Mouse (Mus musculus): ENCODE results near the gene Tmprss4. TPM values are rescaled to one million over a fixed set of nuclear protein-coding genes. Genes with fewer than 3 reads are reported as not detected.

The Tmprss4 gene
- polyA plus RNA-seq, 1 experiment from 2014 or later = not detected

- POLR2A ChIA-PET = no interaction called here
- peaks cover 18% of the 10 kb centered on the region for H3K27me3 ChIP-seq
- peak; percentile 86 for TF ChIP-seq CTCF (IDR thresholded peaks at IDR 0.05)
- in situ Hi-C loops (cut with MboI; ENCODE audit: low pct_unique_long_range_greater_than_20kb) = loop anchor here (5.0 kb wide), 1 partner anchor 166 kb away; no protein-coding TSS in a partner anchor
- peak; percentile 78 for ATAC-seq
- DNase-seq (ENCODE audit: low read depth, low spot score) = peak; percentile 6
- CTCF ChIA-PET = no interaction called here
These were observed 17.7 kb upstream of the Tmprss4 start for GRCm38 (mm10) chr9:45221567-45221966.

DNA sequence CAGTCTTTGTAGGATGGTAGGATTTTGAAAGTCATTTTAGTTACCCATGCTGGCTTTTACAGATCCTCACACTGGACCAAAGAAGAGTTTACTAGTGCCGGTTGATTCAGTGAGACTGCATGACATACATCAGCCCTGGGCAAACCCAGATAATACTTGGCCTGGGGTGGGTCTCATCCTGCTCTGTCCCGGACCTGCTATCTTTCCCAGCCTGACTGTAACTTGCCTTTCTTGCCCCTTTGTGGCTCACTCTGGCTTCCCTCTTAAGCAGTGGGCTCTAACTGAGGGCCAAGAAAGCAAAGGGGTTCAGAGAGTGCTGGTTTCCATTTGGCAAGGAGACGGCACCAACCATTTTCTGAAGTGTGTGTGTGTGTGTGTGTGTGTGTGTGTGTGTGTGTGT is 15.8 kb upstream of the Tmprss4 start:
- no peak for ATAC-seq
- ChIA-PET CTCF (no interaction called here), POLR2A (no interaction called here)
- H3K27me3 ChIP-seq = peaks cover 24% of the 10 kb centered on the region
- in situ Hi-C loops (cut with MboI; ENCODE audit: low pct_unique_long_range_greater_than_20kb) = loop anchor here (5.0 kb wide), 1 partner anchor 168 kb away; no protein-coding TSS in a partner anchor
- no peak for DNase-seq (ENCODE audit: low read depth, low spot score)
- TF ChIP-seq CTCF (IDR thresholded peaks at IDR 0.05) = no peak

- POLR2A ChIA-PET = no interaction called here
- CTCF ChIA-PET = no interaction called here
- TF ChIP-seq CTCF (IDR thresholded peaks at IDR 0.05) = no peak
- ATAC-seq (no peak), DNase-seq (ENCODE audit: low read depth, low spot score) (no peak)
- peaks cover 16% of the 10 kb centered on the region for H3K27me3 ChIP-seq
- in situ Hi-C loops (cut with MboI; ENCODE audit: low pct_unique_long_range_greater_than_20kb) = no loop called here
These were observed 11.8 kb upstream of the Tmprss4 start for GRCm38 (mm10) chr9:45215526-45216179.

- no peak for TF ChIP-seq CTCF (IDR thresholded peaks at IDR 0.05)
- CTCF ChIA-PET = interaction anchor here (1.5 kb wide), 1 partner anchor 40 kb away, joined by 3 read pairs; no protein-coding TSS in a partner anchor
- peaks cover 15% of the 10 kb centered on the region for H3K27me3 ChIP-seq
- ATAC-seq = no peak
- in situ Hi-C loops (cut with MboI; ENCODE audit: low pct_unique_long_range_greater_than_20kb) = no loop called here
- DNase-seq (ENCODE audit: low read depth, low spot score) = no peak
- POLR2A ChIA-PET = no interaction called here
These were observed 8.1 kb upstream of the Tmprss4 start for GRCm38 (mm10) chr9:45212001-45212400.

GRCm38 (mm10) chr9:45207015-45207743 is 3.3 kb upstream of the Tmprss4 start:
- no peak for DNase-seq (ENCODE audit: low read depth, low spot score)
- POLR2A ChIA-PET = no interaction called here
- in situ Hi-C loops (cut with MboI; ENCODE audit: low pct_unique_long_range_greater_than_20kb) = no loop called here
- TF ChIP-seq CTCF (IDR thresholded peaks at IDR 0.05) = no peak
- no peak for ATAC-seq
- CTCF ChIA-PET = no interaction called here
- H3K27me3 ChIP-seq = peaks cover 7% of the 10 kb centered on the region

- ATAC-seq (no peak), DNase-seq (ENCODE audit: low read depth, low spot score) (no peak)
- no peak for TF ChIP-seq CTCF (IDR thresholded peaks at IDR 0.05)
- POLR2A ChIA-PET = no interaction called here
- H3K27me3 ChIP-seq = peaks cover 17% of the 10 kb centered on the region
- in situ Hi-C loops (cut with MboI; ENCODE audit: low pct_unique_long_range_greater_than_20kb) = no loop called here
- CTCF ChIA-PET = no interaction called here
These were observed 2.2 kb upstream of the Tmprss4 start for GRCm38 (mm10) chr9:45206121-45206520.

GRCm38 (mm10) chr9:45205143-45205542 is 1.3 kb upstream of the Tmprss4 start:
- in situ Hi-C loops (cut with MboI; ENCODE audit: low pct_unique_long_range_greater_than_20kb) = no loop called here
- CTCF ChIA-PET = no interaction called here
- TF ChIP-seq CTCF (IDR thresholded peaks at IDR 0.05) = no peak
- H3K27me3 ChIP-seq = peaks cover 20% of the 10 kb centered on the region
- POLR2A ChIA-PET = no interaction called here
- no peak for DNase-seq (ENCODE audit: low read depth, low spot score)
- ATAC-seq = no peak

GRCm38 (mm10) chr9:45202021-45202798 is 1.7 kb downstream of the Tmprss4 start:
- POLR2A ChIA-PET = no interaction called here
- H3K27me3 ChIP-seq = peaks cover 22% of the 10 kb centered on the region
- CTCF ChIA-PET = no interaction called here
- ATAC-seq = no peak
- in situ Hi-C loops (cut with MboI; ENCODE audit: low pct_unique_long_range_greater_than_20kb) = no loop called here
- DNase-seq (ENCODE audit: low read depth, low spot score) = no peak
- no peak for TF ChIP-seq CTCF (IDR thresholded peaks at IDR 0.05)

DNA sequence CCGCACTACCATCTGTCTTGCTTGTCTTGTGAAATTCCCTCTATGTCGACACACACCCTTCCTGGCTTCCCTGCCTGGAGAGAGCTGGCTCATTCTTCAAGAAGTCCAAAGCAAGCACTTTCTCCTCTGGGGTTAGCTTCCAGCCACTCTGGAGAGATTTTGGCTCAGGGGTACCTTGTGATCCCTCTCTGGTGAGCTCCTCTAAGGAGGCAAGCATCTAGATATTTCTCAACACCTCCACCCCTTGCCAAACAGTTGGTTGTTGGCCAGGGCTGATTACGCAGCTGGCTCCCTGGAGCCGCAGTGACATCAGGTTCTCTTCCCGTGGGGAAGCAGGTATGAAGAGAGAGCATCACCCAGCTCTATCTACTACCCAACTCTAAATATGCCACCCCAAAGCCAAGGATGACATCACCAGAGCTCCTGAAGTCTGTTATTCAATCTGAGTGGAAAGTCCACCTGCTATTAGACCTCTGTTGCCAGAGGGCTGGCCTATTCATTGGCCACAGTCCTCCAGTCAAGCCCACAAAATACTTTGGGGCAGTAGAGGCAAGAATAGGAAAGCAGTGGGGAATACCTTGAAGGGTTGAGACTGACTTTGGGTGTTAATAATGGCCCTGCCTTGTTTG is 2.5 kb downstream of the Tmprss4 start:
- ChIA-PET POLR2A (no interaction called here), CTCF (no interaction called here)
- no peak for TF ChIP-seq CTCF (IDR thresholded peaks at IDR 0.05)
- DNase-seq (ENCODE audit: low read depth, low spot score) = no peak
- in situ Hi-C loops (cut with MboI; ENCODE audit: low pct_unique_long_range_greater_than_20kb) = no loop called here
- peaks cover 24% of the 10 kb centered on the region for H3K27me3 ChIP-seq
- no peak for ATAC-seq

GRCm38 (mm10) chr9:45197549-45197948 is 6.3 kb downstream of the Tmprss4 start:
- peaks cover 27% of the 10 kb centered on the region for H3K27me3 ChIP-seq
- no peak for TF ChIP-seq CTCF (IDR thresholded peaks at IDR 0.05)
- in situ Hi-C loops (cut with MboI; ENCODE audit: low pct_unique_long_range_greater_than_20kb) = no loop called here
- ChIA-PET POLR2A (interaction anchor here (0.7 kb wide), 1 partner anchor 1563 kb away, joined by 3 read pairs; no protein-coding TSS in a partner anchor), CTCF (no interaction called here)
- ATAC-seq (no peak), DNase-seq (ENCODE audit: low read depth, low spot score) (no peak)
